24 mouse cellular contexts compared by ENCODE assay signal in genomic region chr4:107362755-107363154, GRCm38 (mm10). TPM values are rescaled to one million over a fixed set of nuclear protein-coding genes. Genes with fewer than 3 reads are reported as not detected.
"Had no signal": no experiment of that assay in that cellular context is flagged by ENCODE, and none has a peak within 500 bp of the region (broad histone marks: within the 10 kb centered on the region; RNA-seq: fewer than 3 reads in every experiment).

No protein-coding gene starts in this region.

- DNase-seq: kidney, postnatal 25 days; layer of hippocampus, adult 9-11 months; liver, embryonic 13.5 days; lung, adult 2 months; lung, postnatal 14 days; lung, postnatal 4 days; midbrain, embryonic 14.5 days; right cerebral cortex, postnatal 25 days; spleen, adult 18-20 months; thymus, postnatal 25 days had no signal

- H3K4me3 ChIP-seq: layer of hippocampus, adult 2 months; left cerebral cortex, adult 2 months; liver, embryonic 13.5 days; neural tube, embryonic 12.5 days; neural tube, embryonic 15.5 days; stomach, embryonic 15.5 days had no signal

- H3K9me3 ChIP-seq: liver, embryonic 13.5 days; neural tube, embryonic 12.5 days; neural tube, embryonic 15.5 days; stomach, embryonic 15.5 days had no signal

- H3K27me3 ChIP-seq: liver, embryonic 13.5 days; neural tube, embryonic 12.5 days; neural tube, embryonic 15.5 days; stomach, embryonic 15.5 days had no signal

- H3K4me1 ChIP-seq: neural tube, embryonic 12.5 days; neural tube, embryonic 15.5 days; stomach, embryonic 15.5 days had no signal

- H3K4me2 ChIP-seq: liver, embryonic 13.5 days; midbrain, embryonic 11.5 days; neural tube, embryonic 12.5 days; neural tube, embryonic 15.5 days; stomach, embryonic 15.5 days had no signal

- H3K9ac ChIP-seq: liver, embryonic 13.5 days; neural tube, embryonic 12.5 days; neural tube, embryonic 15.5 days; stomach, embryonic 15.5 days had no signal

- H3K27ac ChIP-seq: kidney, postnatal 0 days; layer of hippocampus, adult 2 months; left cerebral cortex, adult 2 months; liver, embryonic 13.5 days; neural tube, embryonic 12.5 days; neural tube, embryonic 15.5 days; stomach, embryonic 15.5 days had no signal

- H3K36me3 ChIP-seq: liver, embryonic 13.5 days; neural tube, embryonic 15.5 days; stomach, embryonic 15.5 days had no signal

RNA-seq across cellular contexts. Expression of gene Dio1, which starts 55.8 kb away (rescaled TPM):
- total RNA-seq: layer of hippocampus, adult 2 months; layer of hippocampus, postnatal 25 days; left cerebral cortex, adult 2 months; left cerebral cortex, postnatal 10 days; left cerebral cortex, postnatal 36 days; megakaryocyte progenitor cell, adult 5-6 weeks; megakaryocyte-erythroid progenitor cell, adult 5-6 weeks had no signal
- polyA plus RNA-seq: limb, embryonic 11.5 days; liver, embryonic 13.5 days; midbrain, embryonic 11.5 days; midbrain, embryonic 14.5 days; neural tube, embryonic 12.5 days; neural tube, embryonic 15.5 days; urinary bladder, adult 2 months had no signal
